Mouse (Mus musculus) 3T3-L1 (cell line): ENCODE measurements around the gene Elf4.

ENCODE experiments used
- DNase-seq: peaks from one replicate; pipeline ENCODE4 v3.0.0-alpha.2; 2015; ENCODE audit warnings: low read depth, low spot score

The Elf4 gene

DNA sequence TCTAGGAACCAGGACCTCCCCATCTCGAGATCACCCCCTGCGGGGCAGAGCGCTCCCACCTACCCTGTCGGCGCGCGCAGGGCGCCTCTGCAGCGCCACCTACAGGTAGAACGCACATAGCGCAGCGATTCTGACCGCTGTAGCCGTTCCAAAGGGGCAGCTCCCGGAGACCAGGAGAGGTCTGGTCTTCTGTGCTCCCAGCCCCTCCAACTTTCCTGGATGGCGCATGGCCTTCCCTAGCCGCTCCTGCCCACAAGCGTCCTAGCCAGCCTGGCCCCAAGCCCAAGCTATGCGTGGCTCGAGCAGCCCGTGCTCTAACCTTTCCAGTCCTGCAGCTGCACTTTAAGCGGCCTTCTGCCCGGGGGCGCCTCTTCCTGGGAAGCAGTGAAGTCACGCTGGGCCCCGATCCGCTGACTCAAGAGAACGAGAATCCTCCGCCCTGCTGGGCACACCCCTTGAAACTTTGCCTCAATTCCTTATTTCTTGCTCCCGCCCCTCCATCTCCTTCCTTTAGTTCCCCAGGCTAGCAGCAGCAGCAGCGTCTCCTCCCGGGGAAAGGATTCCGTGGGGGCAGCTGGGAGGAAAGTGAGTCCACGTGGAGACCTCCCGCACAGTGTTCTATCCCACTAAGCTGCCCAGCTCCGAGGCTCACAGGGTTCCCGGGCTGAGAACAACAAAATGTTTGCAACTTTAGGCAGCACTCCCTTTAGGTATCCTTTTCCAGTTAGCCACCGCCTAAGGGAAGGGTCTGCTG is at the start of gene Elf4:
Gene Elf4 (minus strand): TSS at position 379 of the 754 bp plus-strand sequence.
- peak; percentile 90 for DNase-seq

- DNase-seq, result no peak
These were observed 30.8 kb upstream of the Elf4 start for GRCm38 (mm10) chrX:48493763-48494162.

DNA sequence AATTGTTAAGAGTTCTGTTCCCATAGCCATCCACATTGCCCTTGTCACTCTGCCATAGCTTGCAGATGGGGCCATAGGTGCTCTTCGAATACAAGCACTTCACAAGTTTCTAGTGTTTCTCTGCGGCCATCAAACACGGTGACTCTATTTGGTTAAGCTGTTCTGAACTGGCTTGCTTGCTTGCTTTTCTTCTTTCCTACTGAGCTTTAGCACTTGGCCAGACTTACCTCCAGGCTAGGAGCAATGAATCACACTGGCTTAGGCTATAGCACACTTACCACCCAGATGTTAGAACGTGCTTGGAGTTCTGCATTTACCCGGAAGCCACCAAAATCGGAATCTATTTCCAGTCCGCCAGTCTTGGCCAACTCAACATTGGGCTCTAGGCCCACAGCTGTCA is 18.8 kb upstream of the Elf4 start:
- DNase-seq, result no peak

- no peak for DNase-seq
These were observed 18.2 kb upstream of the Elf4 start for GRCm38 (mm10) chrX:48481095-48481494.

DNA sequence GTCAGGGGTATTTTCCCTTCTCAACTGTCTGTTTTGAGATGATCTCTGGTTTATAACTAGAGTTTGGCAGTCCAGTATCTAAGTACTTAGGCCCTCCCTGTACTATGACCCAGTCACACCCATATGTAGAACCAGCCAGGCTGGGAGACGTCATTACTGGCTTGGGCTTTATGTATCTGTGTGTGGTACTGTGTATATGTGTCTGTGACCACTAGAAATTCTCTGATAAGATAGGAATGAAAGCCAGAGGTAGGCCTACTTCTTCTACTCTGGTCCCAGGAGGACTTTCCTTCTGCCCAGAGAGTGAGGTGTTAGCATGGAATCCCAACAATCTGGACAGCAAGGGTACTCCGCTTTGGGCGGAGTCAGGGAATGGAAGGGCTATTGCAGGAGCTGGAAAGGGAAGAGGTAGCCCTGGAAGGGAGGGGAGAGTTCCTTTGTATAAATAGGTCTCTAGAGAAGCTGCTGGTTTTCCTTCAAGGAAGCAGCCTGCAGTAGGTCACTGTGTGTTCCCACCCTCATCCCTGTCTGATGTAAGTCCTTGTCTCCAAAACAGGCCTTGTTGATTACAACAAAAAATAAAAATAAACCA is 4.5 kb upstream of the Elf4 start:
- peak; percentile 84 for DNase-seq

DNA sequence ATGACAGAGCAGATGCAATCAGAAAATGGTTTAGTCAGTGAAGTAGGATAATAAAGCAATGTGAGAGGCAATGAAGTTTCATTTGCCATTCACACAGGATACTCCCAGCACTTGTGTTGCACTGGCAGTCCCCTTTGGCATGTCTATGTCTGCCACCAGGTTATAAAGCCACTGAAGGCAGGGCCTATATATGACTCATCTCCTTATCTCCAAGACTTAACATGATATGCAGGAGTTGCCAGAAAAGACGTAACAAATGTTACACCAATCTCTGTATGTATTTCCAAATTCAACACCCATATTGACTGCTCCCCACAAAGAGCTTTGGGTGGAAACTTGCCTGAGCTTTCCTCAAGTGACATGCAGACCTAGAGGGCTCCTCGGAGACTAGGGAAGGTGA is 3.2 kb upstream of the Elf4 start:
- peak; percentile 44 for DNase-seq

- DNase-seq, result no peak
These were observed 1.5 kb upstream of the Elf4 start for GRCm38 (mm10) chrX:48464436-48464835.

GRCm38 (mm10) chrX:48463636-48464035 is 704 bp upstream of the Elf4 start:
- peak; percentile 65 for DNase-seq

DNA sequence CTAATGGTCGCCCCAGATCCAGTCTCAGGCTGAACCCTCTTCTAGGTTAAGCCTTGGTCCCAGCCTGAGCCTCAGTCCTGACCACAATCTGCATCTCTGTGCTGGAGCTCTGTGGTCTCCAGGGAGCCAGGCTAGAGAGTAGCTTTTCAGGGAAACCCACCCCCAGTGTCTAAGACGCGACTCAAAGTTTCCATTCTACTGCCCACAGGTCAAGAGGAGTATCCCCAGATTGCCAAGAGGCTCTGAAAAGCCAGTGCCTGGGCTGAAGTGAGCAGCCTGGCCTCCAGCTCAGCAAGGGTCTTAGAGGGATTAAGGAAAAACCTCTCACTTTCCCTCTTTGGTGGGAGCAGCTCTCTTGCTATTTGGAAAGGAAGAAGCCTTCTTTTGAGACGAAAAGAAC is 635 bp downstream of the Elf4 start:
- peak; percentile 72 for DNase-seq

DNA sequence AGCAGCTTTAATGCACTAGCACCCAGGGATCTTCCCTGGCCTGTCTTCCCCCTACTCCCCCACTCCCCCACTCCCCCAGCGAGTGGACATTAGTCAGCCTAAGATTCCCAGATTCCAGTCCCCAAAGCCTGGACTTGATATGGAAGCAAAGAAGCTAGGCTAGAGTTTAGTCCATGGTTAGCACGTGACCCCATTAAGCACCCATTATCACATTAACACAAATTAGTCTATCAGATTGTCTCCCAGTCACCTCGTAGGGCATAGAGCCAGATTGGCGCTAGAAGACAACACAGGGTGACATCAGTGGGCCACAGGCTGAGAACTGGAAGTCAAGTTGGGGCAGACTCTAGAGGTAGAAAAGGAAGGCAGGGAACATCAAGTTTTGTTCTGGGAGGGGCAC is 1.9 kb downstream of the Elf4 start:
- no peak for DNase-seq

DNA sequence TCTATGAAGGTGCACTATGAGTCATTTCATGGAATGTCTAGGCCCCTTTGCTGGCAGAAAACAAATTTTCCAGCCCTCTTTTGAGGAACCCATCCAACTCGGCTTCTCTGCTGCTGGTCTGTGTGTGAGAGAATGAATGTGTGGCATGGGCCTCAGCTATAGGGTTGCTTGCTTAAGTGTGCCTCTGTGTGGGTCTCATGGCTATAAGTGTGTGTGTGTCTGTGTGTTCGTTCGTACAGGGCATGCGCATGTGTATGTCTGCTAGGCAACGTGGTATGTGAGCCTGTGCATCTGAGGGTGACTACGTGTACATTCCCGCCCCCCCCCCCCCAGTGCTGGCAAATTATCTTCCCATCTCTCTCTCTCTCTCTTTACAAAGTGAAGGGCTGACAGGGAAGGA is 2.4 kb downstream of the Elf4 start:
- DNase-seq, result peak; percentile 69

GRCm38 (mm10) chrX:48456956-48457355 is 6.0 kb downstream of the Elf4 start:
- DNase-seq, result peak; percentile 40

DNA sequence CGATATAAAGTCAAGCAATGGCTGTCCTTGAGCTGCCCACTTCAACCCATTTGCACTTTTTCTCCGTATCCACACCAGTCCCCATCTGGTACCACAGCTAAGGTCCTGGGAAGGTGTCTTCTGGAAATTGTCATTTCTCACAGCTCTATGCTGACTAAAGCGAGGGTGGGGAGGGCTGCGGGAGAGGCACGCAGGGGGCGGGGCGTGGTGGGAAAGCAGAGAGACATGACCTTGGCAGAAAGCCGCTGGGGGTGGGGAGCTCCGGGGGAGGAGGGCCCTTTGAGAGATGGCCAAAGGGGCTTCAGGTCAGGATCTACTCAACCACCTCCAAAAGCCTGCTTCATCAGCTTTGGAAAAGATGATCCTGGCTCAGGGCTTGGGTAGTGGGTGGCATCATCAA is 7.9 kb downstream of the Elf4 start:
- no peak for DNase-seq

GRCm38 (mm10) chrX:48454495-48454878 is 8.4 kb downstream of the Elf4 start:
- DNase-seq, result no peak

GRCm38 (mm10) chrX:48453736-48454494 is 9.0 kb downstream of the Elf4 start:
- DNase-seq, result peak; percentile 78

DNA sequence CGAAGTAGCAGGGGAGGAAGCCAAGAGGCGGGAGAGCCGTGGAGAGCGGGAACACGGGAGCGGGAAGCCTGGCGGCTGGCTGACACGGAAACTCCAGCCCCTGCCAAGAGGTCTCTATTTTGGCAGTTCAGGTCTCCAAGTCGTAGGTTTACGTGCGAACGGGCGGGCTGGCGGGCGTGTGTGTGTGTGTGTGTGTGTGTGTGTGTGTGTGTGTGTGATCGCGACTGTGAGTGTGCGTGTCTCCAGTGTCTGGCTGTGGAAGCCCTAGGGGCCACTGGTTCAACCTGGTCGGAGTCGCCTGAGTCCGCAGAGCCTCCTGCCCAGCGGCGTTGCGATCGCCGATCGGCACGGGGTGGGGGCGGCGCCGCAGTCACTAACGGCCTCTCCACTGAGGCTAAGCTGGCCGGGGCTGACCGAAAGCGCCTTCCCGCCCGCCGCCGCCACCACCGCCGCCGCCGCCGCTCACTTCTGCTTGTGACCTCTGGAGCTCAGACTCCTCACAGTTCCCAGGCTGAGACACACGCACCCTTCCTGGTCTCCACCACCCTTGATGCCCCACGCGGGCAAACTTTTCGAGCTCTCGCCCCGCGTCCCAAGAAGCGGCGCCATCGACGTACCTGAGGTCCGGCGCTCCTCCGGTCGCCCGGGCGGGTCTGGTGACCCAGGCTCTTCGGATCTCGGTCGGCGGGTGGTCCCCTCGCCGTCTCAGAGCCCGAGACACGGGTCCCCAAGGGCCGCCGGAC is 9.8 kb downstream of the Elf4 start:
- peak; percentile 29 for DNase-seq

DNA sequence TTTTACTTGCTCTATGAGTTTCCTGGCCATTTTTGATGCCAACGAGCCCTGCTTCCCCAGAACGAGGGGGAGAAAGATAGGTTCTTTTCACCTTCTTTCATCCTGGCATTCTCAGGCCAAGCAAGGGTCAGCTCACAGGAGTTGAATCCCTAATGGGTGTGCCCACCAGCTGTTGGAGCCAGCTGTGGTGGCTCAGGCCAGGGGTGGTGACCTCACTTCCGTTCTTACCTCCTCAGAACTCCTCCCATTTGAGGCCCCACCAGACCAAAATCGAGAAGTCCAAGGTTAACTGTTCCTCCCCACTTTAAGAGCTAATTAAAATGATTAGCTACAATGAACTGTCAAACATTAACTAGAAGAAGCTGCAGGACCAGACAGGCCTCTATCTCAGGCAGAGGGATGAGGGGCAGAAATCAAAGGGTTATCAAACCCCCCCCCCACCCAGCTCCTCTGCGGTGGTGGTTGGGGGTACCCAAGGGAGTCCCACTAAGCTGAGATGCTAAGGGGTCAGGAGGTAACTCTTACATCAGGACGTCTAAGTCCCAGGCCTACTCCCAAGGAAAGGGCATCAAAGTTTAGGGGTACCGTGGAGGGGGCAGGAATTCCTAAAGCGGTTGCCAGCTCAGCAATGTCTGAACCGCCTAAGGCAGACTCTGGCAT is 10.6 kb downstream of the Elf4 start:
- peak; percentile 52 for DNase-seq

DNA sequence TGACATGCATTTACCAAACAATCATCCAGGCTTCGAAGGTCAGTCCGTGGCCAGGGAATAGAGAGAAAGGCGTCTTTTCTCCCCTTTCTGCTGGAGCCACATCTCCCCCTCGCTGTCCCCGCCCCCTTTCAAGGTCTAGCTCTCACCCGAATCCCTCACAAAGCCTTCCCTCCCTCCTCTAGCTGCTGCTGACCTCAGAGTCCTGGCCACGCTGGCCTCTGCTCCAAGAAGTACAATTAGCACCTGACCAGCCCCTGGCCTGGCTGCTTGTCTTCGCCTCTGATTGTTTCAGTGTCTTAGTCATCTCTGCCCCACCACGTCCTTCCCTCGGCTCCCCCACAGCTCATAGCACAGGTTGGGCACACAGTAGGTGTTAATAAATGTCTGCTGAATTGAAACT is 13.3 kb downstream of the Elf4 start:
- DNase-seq, result no peak

- DNase-seq, result no peak
These were observed 18.3 kb downstream of the Elf4 start for GRCm38 (mm10) chrX:48444677-48445076.

DNA sequence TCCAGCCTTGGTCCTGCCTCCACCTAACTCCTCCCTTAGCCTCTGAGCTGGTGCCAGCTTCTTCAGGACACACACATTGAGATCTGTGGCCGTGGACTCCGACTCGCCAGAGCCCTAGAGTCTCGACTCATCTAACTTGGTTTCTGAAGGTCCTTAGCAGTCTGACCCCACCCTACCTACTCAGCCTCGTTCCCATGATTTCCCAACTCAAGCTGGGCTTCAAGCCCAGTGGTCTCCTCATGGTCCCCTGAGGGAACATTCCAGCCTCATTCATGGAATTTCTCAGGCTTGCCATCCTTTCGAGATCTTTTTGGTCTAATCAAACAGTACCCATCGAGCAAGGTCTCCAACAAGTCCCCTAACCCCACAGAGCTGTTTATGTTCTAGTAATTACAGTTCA is 21.0 kb downstream of the Elf4 start:
- peak; percentile 77 for DNase-seq

DNA sequence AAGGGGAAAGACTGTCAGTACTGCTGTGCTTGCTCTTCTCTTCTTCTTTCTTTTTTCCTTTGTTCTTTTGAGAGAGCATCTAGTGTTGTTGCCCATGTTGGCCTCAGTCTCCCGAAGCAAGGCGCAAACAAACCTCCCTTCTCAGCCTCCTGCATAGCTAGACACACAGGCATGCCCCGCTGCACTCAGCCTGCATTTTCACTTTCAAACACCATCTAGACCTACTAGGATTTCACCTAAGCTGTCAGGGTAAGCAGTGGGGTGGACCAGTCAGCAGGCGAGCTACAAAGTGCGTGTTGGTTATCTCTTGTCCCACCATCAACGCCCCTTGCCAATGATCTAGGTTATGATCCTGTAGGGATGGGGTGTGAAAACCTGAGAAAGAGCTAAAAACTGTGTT is 21.4 kb downstream of the Elf4 start:
- no peak for DNase-seq

DNA sequence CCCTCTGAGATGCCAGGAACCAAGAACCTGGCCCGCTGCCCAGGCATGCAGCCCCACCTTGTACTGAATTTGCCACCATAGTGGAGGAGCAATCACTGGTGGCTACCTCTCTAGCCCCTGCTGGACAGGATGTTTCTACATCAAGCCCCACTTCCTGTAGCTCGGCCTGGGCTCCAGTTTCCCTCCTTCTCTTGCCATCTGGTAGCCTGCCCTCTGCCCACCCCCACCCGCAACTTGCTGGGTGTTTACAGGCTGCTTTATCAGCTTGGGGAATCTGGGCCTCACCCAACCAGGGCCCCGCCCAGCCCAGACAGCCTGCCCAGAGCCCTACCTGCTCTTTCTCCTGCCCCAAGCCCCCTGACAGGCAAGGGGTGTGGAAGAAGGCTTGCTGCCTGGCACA is 23.9 kb downstream of the Elf4 start:
- DNase-seq, result peak; percentile 33
